Mouse (Mus musculus) B cell, adult 2 months (primary cell): ENCODE results near the gene Ckap5.

Source experiments
- DNase-seq, 2 experiments: peaks; one replicate each; pipeline ENCODE4 v3.0.0; 2022

Ckap5 gene

DNA sequence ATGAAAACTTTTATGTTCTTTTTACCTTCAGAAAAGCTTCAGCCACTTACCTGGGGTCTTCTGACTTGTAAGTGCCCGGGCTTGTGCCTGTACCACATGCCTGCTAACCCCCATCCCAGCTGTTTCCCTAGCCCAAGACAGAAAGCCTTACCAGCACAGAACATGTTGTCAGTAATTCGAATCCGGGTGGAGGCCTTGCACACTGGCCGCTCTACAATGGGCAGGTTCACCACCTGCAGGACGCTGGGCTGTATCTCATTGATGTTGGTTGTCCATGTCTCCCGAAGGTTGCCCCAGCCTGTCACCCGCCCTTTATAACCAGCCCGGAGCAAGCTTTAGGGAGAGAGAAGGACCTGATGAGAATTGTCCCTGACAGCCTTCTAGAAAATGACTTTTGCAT lies 101.6 kb downstream of the Ckap5 start:
- DNase-seq: no peak

- no peak for DNase-seq
These were observed 103.1 kb downstream of the Ckap5 start for GRCm38 (mm10) chr2:91629682-91630081.

- DNase-seq: no peak
These were observed 103.8 kb downstream of the Ckap5 start for GRCm38 (mm10) chr2:91630384-91630783.

GRCm38 (mm10) chr2:91631826-91632225 lies 105.3 kb downstream of the Ckap5 start:
- DNase-seq: no peak

DNA sequence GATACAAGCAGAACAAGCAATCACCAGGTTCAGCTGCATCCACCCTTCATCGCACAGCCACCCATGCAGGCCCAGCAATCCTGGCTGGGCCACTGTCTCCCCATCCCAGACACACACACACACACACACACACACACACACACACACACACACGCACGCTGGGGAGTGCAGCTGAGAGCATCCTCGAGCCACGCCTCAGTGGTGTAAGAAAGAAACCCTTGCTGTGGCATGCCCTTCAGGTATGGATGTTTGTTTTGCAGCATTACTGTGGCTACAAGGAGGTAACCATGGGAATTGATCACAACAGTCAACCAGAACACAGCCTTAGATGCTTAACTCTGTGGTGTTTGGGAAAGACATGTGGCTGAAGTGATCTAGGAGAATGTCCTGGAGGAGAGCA lies 105.8 kb downstream of the Ckap5 start:
- no peak for DNase-seq

- DNase-seq: no peak
These were observed 106.9 kb downstream of the Ckap5 start for GRCm38 (mm10) chr2:91633334-91633977.

GRCm38 (mm10) chr2:91634841-91635240 lies 108.3 kb downstream of the Ckap5 start:
- DNase-seq: no peak

GRCm38 (mm10) chr2:91635486-91635885 lies 108.9 kb downstream of the Ckap5 start:
- peak in 1 of 2 experiments; percentile 21 for DNase-seq

GRCm38 (mm10) chr2:91636229-91636628 lies 109.7 kb downstream of the Ckap5 start, which contains the start of gene F2:
TSS of gene F2 (minus strand) at chr2:91636414.
- DNase-seq: no peak

- DNase-seq: no peak
These were observed 110.3 kb downstream of the Ckap5 start for GRCm38 (mm10) chr2:91636727-91637338.

- no peak for DNase-seq
These were observed 112.4 kb downstream of the Ckap5 start for GRCm38 (mm10) chr2:91638931-91639330.

- no peak for DNase-seq
These were observed 116.4 kb downstream of the Ckap5 start for GRCm38 (mm10) chr2:91642825-91643415.

DNA sequence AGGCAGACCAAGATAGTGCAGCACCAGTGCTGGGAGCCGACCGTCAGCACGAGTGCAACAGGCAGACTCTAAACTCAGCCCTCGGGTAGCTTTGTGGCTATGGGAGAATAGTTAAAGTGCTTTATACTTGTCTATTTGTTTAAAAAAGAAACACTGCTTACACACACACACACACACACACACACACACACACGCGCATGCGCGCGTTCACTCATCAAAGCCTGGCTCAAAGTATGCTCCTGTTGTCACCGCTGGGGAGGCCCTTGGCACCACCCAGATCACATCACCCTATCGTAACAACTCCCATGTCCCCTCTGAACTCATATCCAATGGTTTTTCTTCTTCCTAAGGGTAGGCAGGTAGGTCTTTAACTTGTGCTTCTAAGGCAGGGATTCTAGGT lies 117.5 kb downstream of the Ckap5 start:
- DNase-seq: no peak

DNA sequence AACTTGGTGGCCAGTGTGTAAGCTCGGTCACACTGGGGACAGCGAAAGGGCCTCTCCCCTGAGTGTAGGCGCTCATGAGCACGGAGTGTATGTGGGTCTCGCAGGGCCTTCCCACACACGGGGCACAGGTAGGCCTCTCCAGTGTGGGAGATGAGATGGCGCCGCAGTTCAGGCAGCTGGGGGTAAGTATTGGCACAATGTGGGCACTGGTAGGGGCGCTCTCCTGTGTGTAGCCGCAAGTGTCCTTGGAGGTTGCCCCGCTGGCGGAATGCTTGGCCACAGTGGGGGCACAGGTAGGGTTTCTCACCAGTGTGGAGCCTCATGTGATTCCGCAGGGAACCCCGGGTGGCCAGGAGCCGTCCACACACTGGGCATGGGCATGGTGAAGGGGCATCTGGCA lies 118.8 kb downstream of the Ckap5 start:
- no peak for DNase-seq

DNA sequence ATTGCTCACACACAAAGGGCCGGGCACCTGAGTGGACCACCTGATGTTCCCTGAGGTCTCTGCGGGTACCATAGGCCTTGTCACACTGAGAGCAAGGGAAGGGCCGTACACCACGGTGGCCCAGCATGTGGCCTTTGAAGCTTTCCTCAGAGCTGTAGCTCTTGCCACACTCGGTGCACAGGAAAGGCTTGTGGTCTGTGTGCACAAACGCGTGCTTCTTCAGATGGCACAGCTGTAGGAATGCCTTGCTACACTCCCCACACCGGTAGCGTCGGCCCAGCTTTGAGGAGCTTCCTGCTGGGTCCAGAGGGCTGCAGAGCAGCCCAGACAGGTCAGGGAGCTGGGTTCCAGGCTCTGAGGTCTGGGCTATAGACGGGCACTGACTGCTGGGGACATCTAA lies 119.2 kb downstream of the Ckap5 start:
- no peak for DNase-seq

DNA sequence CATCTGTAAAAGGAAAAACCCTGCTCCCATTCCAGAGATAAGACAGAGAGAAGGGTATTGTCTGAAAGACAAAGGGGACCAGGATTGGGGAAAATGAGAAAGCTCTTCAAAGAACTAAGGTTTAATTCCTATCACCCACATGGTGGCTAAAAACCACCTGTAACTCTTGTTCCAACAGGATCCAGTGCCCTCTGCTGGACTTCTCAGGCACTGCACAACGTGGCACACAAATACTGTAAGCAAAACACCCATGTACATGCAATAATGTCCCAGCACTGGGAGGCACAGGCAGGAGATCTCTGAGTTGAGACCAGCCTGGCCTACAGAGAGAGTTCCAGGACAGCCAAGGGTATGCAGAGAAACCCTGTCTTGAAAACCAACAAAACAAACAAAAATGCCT lies 120.2 kb downstream of the Ckap5 start:
- DNase-seq: peak; percentile 79 to 81

DNA sequence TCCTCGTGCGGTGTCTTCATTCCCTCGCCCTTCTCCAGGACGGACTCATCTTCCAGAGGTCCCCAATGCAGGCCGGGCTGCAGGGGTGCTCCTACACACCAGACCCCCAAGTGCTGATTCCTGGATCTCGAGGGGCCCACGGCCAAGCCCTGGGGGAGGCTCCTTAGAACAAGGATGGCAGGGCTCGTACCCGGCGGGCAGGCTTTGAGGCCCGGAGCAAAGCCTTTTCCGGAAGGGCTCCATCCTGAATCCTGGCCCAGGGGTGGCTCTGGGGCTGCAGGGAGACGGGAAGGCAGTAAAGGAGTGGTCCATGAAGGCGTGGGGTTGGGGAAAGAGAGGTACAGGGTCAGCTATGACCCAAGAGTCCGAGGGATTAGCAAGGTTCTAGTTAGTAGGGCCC lies 122.6 kb downstream of the Ckap5 start:
- peak in 1 of 2 experiments; percentile 17 for DNase-seq

DNA sequence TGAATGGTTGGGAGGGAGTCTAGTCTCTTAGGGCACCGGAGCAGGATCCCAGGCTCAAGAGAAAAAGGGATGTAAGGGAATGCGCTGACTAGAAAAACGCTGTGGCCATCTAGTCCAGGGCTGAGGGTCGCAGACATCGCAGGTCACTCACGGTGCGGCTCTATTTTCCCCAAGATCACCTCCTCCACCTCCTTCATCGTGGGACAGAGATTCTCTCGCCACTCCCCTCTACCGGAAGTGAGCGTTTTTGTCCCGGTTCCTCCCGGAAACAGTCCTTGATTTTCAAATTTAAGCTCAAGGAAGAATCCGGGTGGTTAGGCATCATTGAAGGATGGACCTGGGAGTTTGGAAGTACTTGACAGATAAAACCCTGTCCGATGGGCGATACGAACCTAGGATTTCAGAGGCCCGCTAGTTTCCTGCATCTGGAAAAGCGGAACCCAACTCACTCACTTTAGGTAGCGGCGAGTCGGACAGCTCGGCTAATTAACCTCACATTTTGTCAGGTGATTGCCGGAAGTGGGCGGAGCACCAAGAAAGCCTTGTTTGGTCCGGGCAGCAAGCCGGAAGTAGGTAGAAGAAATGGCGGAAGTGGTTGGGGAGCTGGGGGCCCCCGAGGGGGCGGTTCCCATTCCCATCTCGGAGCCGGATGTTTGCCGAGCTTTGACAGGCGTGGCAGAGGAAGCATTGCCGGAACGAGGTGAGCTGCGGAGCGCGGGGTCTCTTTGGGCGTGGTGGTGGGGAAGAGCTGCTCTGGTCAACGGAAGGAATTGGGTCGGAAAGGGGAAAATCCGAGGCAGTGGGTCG lies 123.2 kb downstream of the Ckap5 start, which contains the start of the genes Zfp408 and Arhgap1:
TSS of gene Zfp408 (minus strand) at position 239 of the 807 bp plus-strand sequence.
TSS of gene Arhgap1 (plus strand) at position 308 of the 807 bp plus-strand sequence.
- DNase-seq: peak; percentile 95 to 96

DNA sequence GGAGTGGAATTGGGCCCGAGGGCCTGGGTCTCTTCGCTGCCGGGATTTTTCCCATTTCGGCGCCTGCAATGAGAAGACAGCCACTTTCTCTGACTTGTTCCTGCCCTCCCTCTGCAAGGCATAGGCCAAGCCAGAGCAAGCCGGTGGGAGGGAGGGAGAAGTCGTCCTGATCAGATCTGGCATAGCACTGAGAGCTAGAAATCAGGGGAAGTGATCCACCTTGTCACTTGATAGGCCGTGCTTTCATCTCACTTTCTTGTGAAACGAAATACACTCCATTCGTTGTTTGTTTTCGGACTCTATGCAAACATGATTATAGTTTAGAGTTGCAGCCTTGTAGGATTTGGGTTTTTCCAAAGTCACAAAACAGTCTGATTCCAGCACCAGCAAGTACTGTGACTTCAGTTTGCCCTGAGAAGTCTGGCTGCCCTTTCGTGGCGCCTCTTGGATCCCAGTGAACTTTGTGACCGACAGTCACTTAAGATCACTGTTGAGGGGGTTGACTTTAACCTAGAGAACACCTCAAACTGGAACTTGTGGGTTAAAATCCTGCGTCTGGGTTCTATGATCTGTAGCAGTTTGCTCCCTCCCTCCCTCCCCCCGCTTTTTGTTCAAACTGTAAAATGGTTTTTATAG lies 123.9 kb downstream of the Ckap5 start:
- DNase-seq: no peak

- no peak for DNase-seq
These were observed 125.1 kb downstream of the Ckap5 start for GRCm38 (mm10) chr2:91651458-91652258.

DNA sequence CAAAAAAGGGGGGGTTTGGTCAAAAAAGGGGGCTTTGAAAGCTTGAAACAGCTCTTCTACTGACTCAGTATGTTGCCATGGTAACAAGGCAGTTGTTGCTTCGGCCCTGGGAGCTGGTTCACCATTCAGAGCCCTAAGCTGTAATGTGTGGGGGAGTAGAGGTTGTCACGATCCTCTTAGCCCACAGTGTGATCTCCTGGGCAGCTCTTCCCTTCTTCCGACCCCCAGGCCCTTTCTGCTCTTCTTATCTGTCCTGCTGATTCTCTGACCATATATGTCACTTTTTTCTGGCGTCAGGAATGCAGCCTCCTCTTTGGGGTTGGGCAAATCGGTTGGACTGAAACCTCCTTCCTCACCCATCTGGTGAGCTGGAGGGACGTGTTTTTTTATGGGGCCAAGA lies 126.3 kb downstream of the Ckap5 start:
- no peak for DNase-seq

- no peak for DNase-seq
These were observed 128.8 kb downstream of the Ckap5 start for GRCm38 (mm10) chr2:91655388-91655787.
